Mouse (Mus musculus) liver, postnatal 0 days (tissue): ENCODE results near the gene March2. TPM values are rescaled to one million over a fixed set of nuclear protein-coding genes. Genes with fewer than 3 reads are reported as not detected.
A peak's percentile ranks its signal among the peaks of the same experiment; 100 is the strongest.
"Not testable (repeated sequence)": the region's sequence is repeated elsewhere in the genome, so short reads cannot be mapped to it uniquely, and the experiment has no call there.

Experiments
- ATAC-seq: fragments of 200-750 bp; cut with Nextera tagmentation; 2 replicates; pipeline ENCODE4 v1.8.0; 2017; ENCODE audit warnings: mild to moderate bottlenecking, moderate library complexity
- DNase-seq: peaks from one replicate; pipeline ENCODE4 v3.0.0-alpha.2; 2016
- H3K27ac ChIP-seq: fragments of 300-500 bp; sonication (generic); 2 replicates; pipeline ENCODE4 v1.5.1; 2014; ENCODE audit warnings: antibody characterized with exemption, moderate library complexity, mild to moderate bottlenecking, low read depth
- H3K27me3 ChIP-seq: fragments of 300-500 bp; sonication (generic); 2 replicates; pipeline ENCODE4 v1.6.1; 2014; ENCODE audit warnings: low read length, control low read depth, mixed read lengths; ENCODE audit not compliant: insufficient read depth
- H3K36me3 ChIP-seq: fragments of 300-500 bp; sonication (generic); replicated peaks from 2 replicates; pipeline ENCODE4 v1.6.1; 2014; ENCODE audit warnings: mild to moderate bottlenecking, control low read depth, low read length, moderate library complexity, mixed read lengths; ENCODE audit not compliant: insufficient read depth
- H3K4me1 ChIP-seq: fragments of 300-500 bp; sonication (generic); 2 replicates; pipeline ENCODE4 v1.6.1; 2014; ENCODE audit warnings: antibody characterized with exemption, mild to moderate bottlenecking, control low read depth; ENCODE audit not compliant: insufficient read depth
- H3K4me2 ChIP-seq: fragments of 300-500 bp; sonication (generic); 2 replicates; pipeline ENCODE4 v1.6.1; 2014; ENCODE audit warnings: low read depth, mild to moderate bottlenecking, low read length, moderate library complexity, mixed read lengths
- H3K4me3 ChIP-seq: fragments of 300-500 bp; sonication (generic); 2 replicates; pipeline ENCODE4 v1.5.1; 2014; ENCODE audit warnings: low read depth, low read length
- H3K9ac ChIP-seq: fragments of 300-500 bp; sonication (generic); replicated peaks from 2 replicates; pipeline ENCODE4 v1.6.1; 2014; ENCODE audit warnings: mild to moderate bottlenecking, moderate library complexity
- H3K9me3 ChIP-seq: fragments of 300-500 bp; sonication (generic); 2 replicates; pipeline ENCODE4 v1.6.1; 2016; ENCODE audit warnings: mild to moderate bottlenecking, control low read depth, low read length, mixed read lengths
- CTCF ChIP-seq: sonication (generic); IDR thresholded peaks from 2 replicates; pipeline ENCODE4 v1.5.1; 2016; ENCODE audit warnings: antibody characterized with exemption, low read depth
- EP300 ChIP-seq: IDR thresholded peaks from 2 replicates; pipeline ENCODE4 v1.6.1; 2016; ENCODE audit warnings: antibody characterized with exemption, low read depth, mild to moderate bottlenecking
- WGBS: fragments of 180-500 bp; shearing (Covaris S2); extraction: QIAGEN DNeasy Blood & Tissue Kit; methylation state at CpG from one replicate; pipeline ENCODE4 v1.1.7; 2014; ENCODE audit not compliant: insufficient replicate concordance; 5-methylcytosine and 5-hydroxymethylcytosine counted together
- polyA plus RNA-seq: library from polyadenylated mRNA; unstranded; fragments of >200 nt; fragmentation: Nextera tagmentation; extraction: Ambion mirVana; gene quantifications from 2 replicates; pipeline ENCODE4 v1.2.1, GENCODE M21; 2015

The March2 gene
- polyA plus RNA-seq, 1 experiment from 2014 or later, result 137 TPM

GRCm38 (mm10) chr17:33746011-33746410, 27.5 kb upstream of the March2 start:
- peak; percentile 86 for TF ChIP-seq CTCF
- no peak for TF ChIP-seq EP300
- 38% methylated on average over 2 of the region's 2 CpGs for WGBS

DNA sequence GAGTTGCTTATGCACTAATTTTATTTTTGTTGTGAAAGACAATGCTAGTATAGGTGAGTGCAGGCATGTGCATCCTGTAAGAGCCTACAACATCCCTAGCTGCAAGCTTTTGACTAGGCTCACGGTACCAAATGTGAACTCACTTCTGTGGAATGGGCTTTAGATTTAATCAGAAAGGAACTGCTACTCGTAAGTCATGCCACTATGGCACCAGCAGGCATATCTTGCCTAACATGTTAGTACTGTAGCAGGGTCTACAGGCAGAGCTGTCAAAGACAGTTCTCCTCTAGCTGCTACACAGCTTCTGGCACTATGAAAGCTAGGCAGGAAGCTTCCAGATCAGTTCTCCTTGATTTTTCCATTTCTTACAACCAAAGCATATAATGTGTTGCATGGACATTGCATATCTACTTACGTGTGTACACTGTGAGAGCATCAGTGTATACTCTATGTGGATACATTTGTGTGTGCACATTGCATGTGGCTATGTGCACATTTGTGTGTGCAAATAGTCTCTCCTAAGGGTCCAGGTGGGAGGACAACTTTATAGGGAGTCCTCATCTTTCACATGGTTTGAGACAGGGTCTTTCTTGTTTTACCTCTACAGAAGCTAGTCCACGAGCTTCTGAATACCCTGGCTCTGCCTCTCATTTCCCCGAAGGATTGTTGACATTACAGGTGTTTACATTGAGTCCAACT, 26.4 kb upstream of the March2 start:
- no peak overlapping the region for H3K4me3 ChIP-seq
- H3K27ac ChIP-seq, result no peak overlapping the region
- H3K9ac ChIP-seq, result no peak overlapping the region
- TF ChIP-seq EP300, result no peak
- no peak for TF ChIP-seq CTCF
- ATAC-seq (peak; percentile 22), DNase-seq (no peak)
- 0 out of 2 replicates have a peak, but pooled peaks cover 3% of the 10 kb centered on the region for H3K4me1 ChIP-seq
- no peaks in the 10 kb centered on the region for H3K27me3 ChIP-seq
- H3K36me3 ChIP-seq, result peaks cover 23% of the 10 kb centered on the region
- 73% methylated on average over 5 of the region's 5 CpGs for WGBS
- no peak overlapping the region for H3K4me2 ChIP-seq
- no peaks in the 10 kb centered on the region for H3K9me3 ChIP-seq

More at GRCm38 (mm10) chr17:33746011-33746410, 27.5 kb upstream of the March2 start:
- ATAC-seq (peak; percentile 72), DNase-seq (peak; percentile 53)
- H3K4me2 ChIP-seq, result no peak overlapping the region
- no peaks in the 10 kb centered on the region for H3K27me3 ChIP-seq
- H3K36me3 ChIP-seq, result peaks cover 30% of the 10 kb centered on the region
- no peaks in the 10 kb centered on the region for H3K9me3 ChIP-seq
- peaks cover 3% of the 10 kb centered on the region; the same call in 1 of the 2 replicates for H3K4me1 ChIP-seq
- no peak overlapping the region for H3K4me3 ChIP-seq
- no peak overlapping the region for H3K27ac ChIP-seq
- H3K9ac ChIP-seq, result no peak overlapping the region

DNA sequence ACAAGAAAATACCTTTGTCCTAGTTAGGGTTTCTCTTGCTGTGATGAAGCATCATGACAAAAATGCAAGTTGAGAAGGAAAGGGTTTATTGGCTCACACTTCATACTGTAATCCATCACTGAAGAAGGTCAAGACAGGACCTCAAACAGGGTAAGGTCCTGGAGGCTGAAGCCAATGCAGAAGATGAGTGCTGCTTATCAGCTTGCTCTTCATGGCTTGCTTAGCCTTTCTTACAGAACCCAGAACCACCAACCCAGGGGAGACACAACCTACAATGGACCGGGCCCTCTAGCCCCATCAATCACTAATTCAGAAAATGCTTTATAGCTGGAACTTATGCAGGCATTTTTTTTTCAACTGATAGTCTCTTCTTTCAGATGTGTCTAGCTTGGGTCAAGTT, 23.9 kb upstream of the March2 start:
- no peak for ATAC-seq
- no peak overlapping the region for H3K4me3 ChIP-seq
- peaks cover 4% of the 10 kb centered on the region for H3K36me3 ChIP-seq
- no peaks in the 10 kb centered on the region for H3K27me3 ChIP-seq
- 77% methylated on average over 1 of the region's 1 CpGs for WGBS
- DNase-seq, result no peak
- no peaks in the 10 kb centered on the region for H3K9me3 ChIP-seq
- no peak overlapping the region for H3K9ac ChIP-seq
- TF ChIP-seq CTCF (no peak), EP300 (no peak)
- no peak overlapping the region for H3K4me2 ChIP-seq
- H3K27ac ChIP-seq, result no peak overlapping the region
- 0 out of 2 replicates have a peak, but pooled peaks cover 3% of the 10 kb centered on the region for H3K4me1 ChIP-seq

DNA sequence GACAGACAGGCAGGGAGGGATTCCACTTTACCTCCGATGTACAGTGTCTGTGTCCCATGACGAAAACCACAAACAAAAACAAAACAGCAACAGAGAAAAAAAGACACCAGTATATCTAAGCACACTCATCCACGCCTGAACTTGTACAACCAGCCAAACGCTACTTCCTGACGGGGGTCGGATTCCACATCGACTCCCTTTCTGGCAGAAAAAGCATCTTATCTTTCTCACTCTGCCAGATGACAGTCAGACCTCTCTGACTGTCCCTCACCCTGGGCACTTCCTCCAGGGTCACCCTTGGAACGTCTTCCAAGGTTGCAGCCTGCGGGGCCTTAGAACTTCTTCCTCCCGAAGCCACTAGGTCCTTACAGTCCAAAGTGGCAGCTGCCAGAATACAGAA, 15.1 kb upstream of the March2 start:
- H3K36me3 ChIP-seq, H3K27ac ChIP-seq, H3K4me3 ChIP-seq, H3K9me3 ChIP-seq, H3K9ac ChIP-seq, DNase-seq, H3K27me3 ChIP-seq, H3K4me2 ChIP-seq, H3K4me1 ChIP-seq, ATAC-seq: not testable (repeated sequence)
- 57% methylated on average over 10 of the region's 10 CpGs for WGBS

GRCm38 (mm10) chr17:33732556-33733083, 14.2 kb upstream of the March2 start:
- H3K27me3 ChIP-seq, H3K9ac ChIP-seq, H3K9me3 ChIP-seq: not testable (repeated sequence)

DNA sequence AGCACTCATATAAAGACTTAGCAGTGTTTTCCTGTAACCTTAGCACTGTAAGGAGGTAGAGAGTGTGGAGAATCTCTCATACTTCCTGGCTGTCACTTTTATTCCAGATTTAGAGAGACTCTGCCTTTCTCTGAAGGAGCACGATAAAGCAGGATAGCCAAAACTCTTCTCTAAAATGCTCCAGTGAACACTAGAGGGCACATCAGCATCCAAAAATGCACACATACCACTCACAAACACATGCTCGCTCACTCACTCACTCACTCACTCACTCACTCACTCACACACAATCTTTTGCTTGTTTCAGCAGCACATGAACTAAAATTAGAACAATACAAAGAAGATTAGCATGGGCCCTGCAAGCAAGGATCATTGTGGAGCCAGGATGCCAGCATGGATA, 10.7 kb upstream of the March2 start:
- TF ChIP-seq EP300 (no peak), CTCF (peak; percentile 57)
- no peak overlapping the region for H3K9ac ChIP-seq
- no peaks in the 10 kb centered on the region for H3K4me1 ChIP-seq
- no peak overlapping the region for H3K4me2 ChIP-seq
- H3K27me3 ChIP-seq, result no peaks in the 10 kb centered on the region
- no peaks in the 10 kb centered on the region for H3K36me3 ChIP-seq
- no peak for DNase-seq
- no peak for ATAC-seq
- H3K4me3 ChIP-seq, result no peak overlapping the region
- WGBS, result 59% methylated on average over 2 of the region's 2 CpGs
- H3K27ac ChIP-seq, result no peak overlapping the region
- H3K9me3 ChIP-seq, result no peaks in the 10 kb centered on the region

More at GRCm38 (mm10) chr17:33732556-33733083, 14.2 kb upstream of the March2 start:
- not testable (repeated sequence) for H3K4me1 ChIP-seq, H3K36me3 ChIP-seq, H3K4me3 ChIP-seq, H3K4me2 ChIP-seq, ATAC-seq, H3K27ac ChIP-seq, DNase-seq
- WGBS, result 63% methylated on average over 9 of the region's 9 CpGs
